Comparison of ENCODE assay signal across 18 mouse cellular contexts in the genomic region with DNA sequence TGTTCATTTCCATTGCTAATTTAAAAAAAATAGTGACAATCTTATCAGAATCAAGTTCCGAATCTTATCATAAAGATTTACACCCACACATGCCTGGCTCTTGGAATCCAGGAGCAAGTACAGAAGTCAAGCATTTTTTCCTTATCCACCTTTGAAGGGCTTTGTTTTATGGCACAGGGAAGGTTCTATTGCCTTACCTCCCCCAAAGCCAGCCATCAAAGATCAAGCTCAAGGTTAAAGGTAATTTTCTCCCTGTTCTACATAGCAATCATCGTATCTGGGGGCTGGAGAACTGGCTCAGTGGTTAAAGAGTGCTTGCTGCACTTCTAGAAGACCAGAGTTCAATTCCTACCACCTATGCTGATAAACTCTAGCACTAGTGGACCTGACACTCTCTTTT.
DNase-seq lines count a peak whose midpoint lies in the region; ATAC-seq and TF ChIP-seq lines count a peak whose summit lies in the region.
"Had no signal": no experiment of that assay in that cellular context is flagged by ENCODE, and none has a peak within 500 bp of the region (broad histone marks: within the 10 kb centered on the region; RNA-seq: fewer than 3 reads in every experiment).

No protein-coding gene starts in this region.

- no peak overlapping the region for H3K9ac ChIP-seq in intestine, embryonic 15.5 days
- H3K9ac ChIP-seq in intestine, postnatal 0 days (ENCODE audit: low read depth, low read length) = no peak overlapping the region
- no peak overlapping the region for H3K9ac ChIP-seq in intestine, embryonic 16.5 days (ENCODE audit: low read depth, low read length)

- no peak overlapping the region for H3K27ac ChIP-seq in intestine, embryonic 15.5 days
- no peak overlapping the region for H3K27ac ChIP-seq in intestine, postnatal 0 days (ENCODE audit: low read depth, low read length)
- no peak overlapping the region for H3K27ac ChIP-seq in intestine, embryonic 16.5 days (ENCODE audit: low read length)

- peak; percentile 76 for ATAC-seq in intestine, embryonic 15.5 days
- ATAC-seq in intestine, postnatal 0 days = no peak
- ATAC-seq in intestine, embryonic 16.5 days = peak; percentile 77
- ATAC-seq: activated CD4-positive, CD25-positive, alpha-beta regulatory T cell, adult 4 months; CD4-positive, CD25-positive, alpha-beta regulatory T cell, adult 4 months; Patski had no signal

- no peaks in the 10 kb centered on the region for H3K27me3 ChIP-seq in intestine, embryonic 15.5 days (replicated peaks)
- H3K27me3 ChIP-seq in intestine, postnatal 0 days (replicated peaks; ENCODE audit: control insufficient read depth, insufficient read depth, low read length) = no peaks in the 10 kb centered on the region
- no peaks in the 10 kb centered on the region for H3K27me3 ChIP-seq in intestine, embryonic 16.5 days (replicated peaks; ENCODE audit: control insufficient read depth, insufficient read depth, low read length)
- H3K27me3 ChIP-seq: Patski had no signal

- peaks cover 2% of the 10 kb centered on the region; the same call in 1 of the 2 replicates for H3K36me3 ChIP-seq in intestine, embryonic 15.5 days
- peaks cover 23% of the 10 kb centered on the region for H3K36me3 ChIP-seq in intestine, postnatal 0 days (ENCODE audit: control insufficient read depth, insufficient read depth)
- H3K36me3 ChIP-seq in intestine, embryonic 16.5 days (ENCODE audit: control insufficient read depth, insufficient read depth, low read length) = no peaks in the 10 kb centered on the region
- H3K36me3 ChIP-seq: G1E had no signal

- WGBS in intestine, embryonic 15.5 days = 51% methylated on average over 2 of the region's 2 CpGs
- WGBS in intestine, postnatal 0 days = 48% methylated on average over 2 of the region's 2 CpGs
- WGBS in intestine, embryonic 16.5 days = 63% methylated on average over 2 of the region's 2 CpGs

- H3K4me2 ChIP-seq in intestine, embryonic 15.5 days (replicated peaks) = no peak overlapping the region
- no peak overlapping the region for H3K4me2 ChIP-seq in intestine, postnatal 0 days (replicated peaks; ENCODE audit: low read depth)
- H3K4me2 ChIP-seq in intestine, embryonic 16.5 days (ENCODE audit: low read depth, low read length) = no peak overlapping the region

- H3K4me1 ChIP-seq in intestine, embryonic 15.5 days (replicated peaks) = peaks cover 22% of the 10 kb centered on the region
- H3K4me1 ChIP-seq in intestine, postnatal 0 days (replicated peaks; ENCODE audit: control insufficient read depth, insufficient read depth, low read length) = 0 out of 2 replicates have a peak, but pooled peaks cover 3% of the 10 kb centered on the region
- H3K4me1 ChIP-seq in intestine, embryonic 16.5 days (ENCODE audit: control insufficient read depth, insufficient read depth, low read length) = peaks cover 24% of the 10 kb centered on the region

- DNase-seq in cerebellum, postnatal 4 days (ENCODE audit: low spot score in 2 of 2) = no peak
- DNase-seq: adrenal gland, adult 2 months; adrenal gland, adult 8-10 months; adrenal gland, postnatal 10 days; adrenal gland, postnatal 14 days; adrenal gland, postnatal 25 days; adrenal gland, postnatal 36 days; B cell, adult 2 months; cerebellum, adult 11 months; cerebellum, adult 11-12 months; cerebellum, adult 18-20 months had no signal

- H3K9me3 ChIP-seq in intestine, embryonic 15.5 days = no peaks in the 10 kb centered on the region
- H3K9me3 ChIP-seq in intestine, postnatal 0 days (ENCODE audit: control insufficient read depth) = no peaks in the 10 kb centered on the region
- H3K9me3 ChIP-seq in intestine, embryonic 16.5 days (ENCODE audit: control insufficient read depth, low read length) = no peaks in the 10 kb centered on the region

- no peak for TF ChIP-seq CTCF in intestine, postnatal 0 days (IDR thresholded peaks at IDR 0.05; ENCODE audit: low read depth)

- no peak overlapping the region for H3K4me3 ChIP-seq in intestine, embryonic 15.5 days (replicated peaks)
- no peak overlapping the region for H3K4me3 ChIP-seq in intestine, postnatal 0 days (ENCODE audit: low read depth, low read length)
- H3K4me3 ChIP-seq in intestine, embryonic 16.5 days (ENCODE audit: low read length) = no peak overlapping the region
